Mouse (Mus musculus) forebrain, embryonic 15.5 days (tissue): ENCODE results near the gene Esrrg. TPM values are rescaled to one million over a fixed set of nuclear protein-coding genes. Genes with fewer than 3 reads are reported as not detected.

Experiments used
- ATAC-seq: fragments of 200-750 bp; cut with Nextera tagmentation; replicated peaks from 2 replicates; pipeline ENCODE4 v1.8.0; 2017; ENCODE audit warnings: mild to moderate bottlenecking, moderate TSS enrichment, moderate library complexity
- H3K27ac ChIP-seq: fragments of 300-500 bp; sonication (generic); replicated peaks from 2 replicates; pipeline ENCODE4 v1.5.1; 2015; ENCODE audit warnings: mild to moderate bottlenecking, inconsistent platforms
- H3K27me3 ChIP-seq: fragments of 300-500 bp; sonication (generic); 2 replicates; pipeline ENCODE4 v1.6.1; 2015; ENCODE audit warnings: inconsistent platforms
- H3K36me3 ChIP-seq: fragments of 300-500 bp; sonication (generic); 2 replicates; pipeline ENCODE4 v1.6.1; 2015; ENCODE audit warnings: mild to moderate bottlenecking, inconsistent platforms
- H3K4me1 ChIP-seq: fragments of 300-500 bp; sonication (generic); 2 replicates; pipeline ENCODE4 v1.6.1; 2015; ENCODE audit warnings: inconsistent platforms
- H3K4me2 ChIP-seq: fragments of 300-500 bp; sonication (generic); replicated peaks from 2 replicates; pipeline ENCODE4 v1.6.1; 2015; ENCODE audit warnings: mild to moderate bottlenecking, inconsistent platforms
- H3K4me3 ChIP-seq: fragments of 300-500 bp; sonication (generic); 2 replicates; pipeline ENCODE4 v1.5.1; 2015; ENCODE audit warnings: mild to moderate bottlenecking, inconsistent platforms
- H3K9ac ChIP-seq: fragments of 300-500 bp; sonication (generic); replicated peaks from 2 replicates; pipeline ENCODE4 v1.6.1; 2015; ENCODE audit warnings: mild to moderate bottlenecking, inconsistent platforms
- H3K9me3 ChIP-seq: fragments of 300-500 bp; sonication (generic); 2 replicates; pipeline ENCODE4 v1.6.1; 2016; ENCODE audit warnings: inconsistent platforms
- WGBS: fragments of 180-500 bp; shearing (Covaris S2); methylation state at CpG from one replicate; pipeline ENCODE4 v1.1.7; 2015; ENCODE audit warnings: mixed read lengths; 5-methylcytosine and 5-hydroxymethylcytosine counted together
- polyA plus RNA-seq: library from polyadenylated mRNA; unstranded; fragments of >200 nt; fragmentation: Nextera tagmentation; extraction: Ambion mirVana; gene quantifications from 2 replicates; pipeline ENCODE4 v1.2.1, GENCODE M21; 2015

Esrrg gene
- polyA plus RNA-seq, 1 experiment from 2014 or later = 9.9 TPM

DNA sequence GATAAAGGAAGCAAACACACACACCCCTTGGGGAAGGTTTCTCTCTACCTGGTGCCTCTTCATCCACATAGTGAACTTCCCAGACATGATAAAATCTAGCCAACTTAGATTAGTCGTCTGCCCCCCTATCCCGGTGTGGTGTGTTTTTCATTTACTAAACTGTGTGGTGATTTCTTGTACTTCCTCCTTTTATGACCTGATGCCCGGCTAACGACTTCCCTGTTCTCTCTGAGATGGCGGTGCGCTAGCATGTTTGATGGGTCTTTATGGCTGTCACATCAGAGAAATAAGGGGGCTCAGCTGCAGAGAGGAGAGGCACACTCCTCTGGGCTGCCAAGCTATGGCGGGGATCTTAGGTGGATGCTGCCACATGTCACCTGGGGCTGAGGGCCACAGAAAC, 259.8 kb downstream of the Esrrg start:
- Histone ChIP-seq H3K9ac (no peak overlapping the region), H3K27me3 (no peaks in the 10 kb centered on the region), H3K27ac (no peak overlapping the region), H3K36me3 (no peaks in the 10 kb centered on the region), H3K4me2 (no peak overlapping the region), H3K4me3 (no peak overlapping the region), H3K9me3 (no peaks in the 10 kb centered on the region), H3K4me1 (no peaks in the 10 kb centered on the region)
- no peak for ATAC-seq
- WGBS = 65% methylated on average over 7 of the region's 7 CpGs

DNA sequence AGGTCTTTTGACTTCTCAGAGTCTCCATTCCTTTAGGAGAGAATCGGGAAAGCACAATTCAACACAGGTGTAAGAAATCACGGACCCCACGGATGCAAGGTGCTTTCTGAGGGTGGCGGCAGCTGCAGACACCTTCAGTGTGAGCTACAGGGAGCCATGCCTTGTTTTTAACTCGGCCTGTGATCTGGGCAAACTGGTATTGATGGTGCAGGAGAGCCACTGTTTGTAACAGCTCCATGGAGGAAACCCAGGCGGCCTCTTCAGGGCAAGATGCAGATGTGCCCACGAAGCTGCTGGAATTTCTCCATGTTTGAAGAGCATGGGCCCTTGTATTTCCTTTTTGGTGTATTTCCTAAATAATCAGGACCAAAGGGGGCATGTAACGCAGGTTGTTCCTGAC, 263.6 kb downstream of the Esrrg start:
- Histone ChIP-seq H3K27me3 (0 out of 2 replicates have a peak, but pooled peaks cover 3% of the 10 kb centered on the region), H3K9ac (no peak overlapping the region), H3K36me3 (no peaks in the 10 kb centered on the region), H3K4me1 (no peaks in the 10 kb centered on the region), H3K27ac (no peak overlapping the region), H3K4me2 (no peak overlapping the region), H3K4me3 (no peak overlapping the region), H3K9me3 (no peaks in the 10 kb centered on the region)
- ATAC-seq = no peak
- WGBS = 65% methylated on average over 8 of the region's 8 CpGs

DNA sequence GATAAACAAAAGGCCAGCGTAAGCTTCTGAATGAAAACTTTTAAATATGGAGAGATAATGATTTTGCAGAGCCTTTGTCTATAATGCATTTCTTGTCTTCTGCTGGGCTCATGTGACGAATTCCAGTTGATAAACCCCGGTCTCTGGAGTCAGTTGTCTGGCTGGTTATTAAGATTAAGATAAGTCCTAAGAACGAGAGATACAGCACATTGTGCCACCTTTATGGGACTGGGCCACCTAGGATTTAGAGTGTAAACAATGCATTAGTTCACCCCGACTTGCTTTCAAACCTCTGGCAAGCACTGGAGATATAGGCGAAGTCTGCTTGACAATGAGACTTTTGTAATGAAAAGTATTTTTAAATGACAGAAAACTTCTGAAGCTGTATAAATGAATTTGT, 264.2 kb downstream of the Esrrg start:
- H3K36me3 ChIP-seq = no peaks in the 10 kb centered on the region
- no peak for ATAC-seq
- no peaks in the 10 kb centered on the region for H3K9me3 ChIP-seq
- 54% methylated on average over 6 of the region's 6 CpGs for WGBS
- no peak overlapping the region for H3K27ac ChIP-seq
- H3K9ac ChIP-seq = no peak overlapping the region
- H3K27me3 ChIP-seq = 0 out of 2 replicates have a peak, but pooled peaks cover 3% of the 10 kb centered on the region
- no peak overlapping the region for H3K4me2 ChIP-seq
- no peaks in the 10 kb centered on the region for H3K4me1 ChIP-seq
- no peak overlapping the region for H3K4me3 ChIP-seq

DNA sequence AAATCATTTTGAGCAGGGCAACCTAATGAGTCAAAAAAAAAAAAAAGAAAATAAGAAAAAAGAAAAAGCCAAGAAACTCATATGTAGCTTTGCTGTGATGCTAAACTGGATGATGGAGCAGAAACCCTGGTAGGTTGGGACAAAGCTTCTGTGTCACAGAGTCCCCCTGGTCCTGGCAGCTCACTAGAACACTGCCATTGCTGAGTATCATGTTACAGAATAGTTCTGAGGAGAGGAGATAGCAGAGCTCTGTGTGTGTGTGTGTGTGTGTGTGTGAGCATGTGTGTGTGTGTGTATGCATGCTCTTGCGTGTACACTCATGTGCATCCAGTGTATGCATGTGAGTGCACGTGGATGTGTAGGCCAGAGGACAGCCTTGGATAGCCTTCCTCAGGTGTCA, 265.2 kb downstream of the Esrrg start:
- Histone ChIP-seq H3K27ac (no peak overlapping the region), H3K27me3 (0 out of 2 replicates have a peak, but pooled peaks cover 3% of the 10 kb centered on the region), H3K4me2 (no peak overlapping the region), H3K9me3 (no peaks in the 10 kb centered on the region), H3K36me3 (no peaks in the 10 kb centered on the region), H3K4me3 (no peak overlapping the region), H3K4me1 (no peaks in the 10 kb centered on the region), H3K9ac (no peak overlapping the region)
- WGBS = 96% methylated on average over 2 of the region's 2 CpGs
- no peak for ATAC-seq

DNA sequence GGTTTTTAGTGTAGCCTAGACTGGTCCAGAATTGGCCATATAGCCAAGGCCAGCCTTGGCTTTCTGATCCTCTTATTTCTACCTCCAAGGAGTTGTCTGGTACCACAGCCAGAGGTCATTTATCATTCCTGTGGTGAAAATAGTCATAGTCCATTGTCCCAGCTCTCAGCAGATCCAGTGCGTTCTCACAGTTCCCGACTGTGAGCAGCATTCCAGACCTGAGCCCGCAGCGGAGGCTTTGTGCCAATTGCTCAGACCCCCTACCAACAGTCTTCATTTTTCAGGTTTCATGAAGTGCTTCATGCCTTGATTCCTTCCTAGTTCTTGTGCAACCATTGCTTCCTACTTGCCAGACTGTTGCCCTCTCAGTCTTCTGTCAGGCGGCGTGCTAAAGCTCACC, 278.7 kb downstream of the Esrrg start:
- no peak overlapping the region for H3K4me2 ChIP-seq
- 91% methylated on average over 6 of the region's 6 CpGs for WGBS
- ATAC-seq = no peak
- no peak overlapping the region for H3K9ac ChIP-seq
- no peaks in the 10 kb centered on the region for H3K36me3 ChIP-seq
- no peak overlapping the region for H3K27ac ChIP-seq
- no peaks in the 10 kb centered on the region; the same call in 1 of the 2 replicates for H3K27me3 ChIP-seq
- no peaks in the 10 kb centered on the region for H3K4me1 ChIP-seq
- H3K4me3 ChIP-seq = no peak overlapping the region
- no peaks in the 10 kb centered on the region for H3K9me3 ChIP-seq

DNA sequence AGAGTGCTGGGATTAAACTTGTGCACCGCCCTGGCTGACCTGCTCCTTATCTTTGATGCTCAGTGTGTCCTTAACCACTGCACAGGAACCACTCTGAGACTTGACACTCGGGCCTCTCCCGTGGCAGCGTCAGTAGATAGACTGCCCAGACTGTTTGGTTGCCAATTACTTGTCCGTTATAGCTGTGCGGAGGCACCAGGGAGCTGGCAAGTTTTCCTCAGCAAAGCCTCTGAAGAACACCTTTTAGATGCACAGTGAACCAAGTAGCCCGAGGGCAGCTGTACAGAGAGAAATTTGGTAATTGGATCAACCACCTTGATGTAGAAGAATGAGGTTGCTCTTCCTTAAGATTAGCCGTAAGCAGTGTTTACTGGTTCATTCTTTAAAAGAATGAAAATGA, 279.6 kb downstream of the Esrrg start:
- H3K36me3 ChIP-seq = no peaks in the 10 kb centered on the region
- H3K9ac ChIP-seq = no peak overlapping the region
- no peak for ATAC-seq
- WGBS = 32% methylated on average over 8 of the region's 8 CpGs
- H3K27ac ChIP-seq = no peak overlapping the region
- no peaks in the 10 kb centered on the region for H3K4me1 ChIP-seq
- no peak overlapping the region for H3K4me2 ChIP-seq
- H3K27me3 ChIP-seq = no peaks in the 10 kb centered on the region; the same call in 1 of the 2 replicates
- no peaks in the 10 kb centered on the region for H3K9me3 ChIP-seq
- no peak overlapping the region for H3K4me3 ChIP-seq

DNA sequence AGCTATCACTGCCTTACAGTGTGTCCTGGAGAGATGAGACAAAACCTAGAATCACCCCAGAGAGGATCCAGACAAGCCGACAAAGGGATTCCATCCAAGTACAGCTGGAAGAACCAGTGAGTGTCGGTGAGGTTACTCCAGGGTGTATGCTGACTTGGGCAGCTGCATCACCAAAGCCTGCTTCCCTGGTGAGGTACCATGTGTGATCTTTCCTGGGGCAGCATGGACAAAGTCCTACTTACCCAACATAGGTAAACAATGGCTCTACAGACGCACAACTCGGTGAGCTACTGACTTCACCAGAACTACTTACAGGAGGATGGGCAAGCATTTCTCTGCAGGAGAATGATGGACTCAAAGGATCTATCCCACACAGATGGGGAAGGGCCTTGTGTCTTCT, 280.5 kb downstream of the Esrrg start:
- 91% methylated on average over 4 of the region's 4 CpGs for WGBS
- Histone ChIP-seq H3K27ac (no peak overlapping the region), H3K27me3 (no peaks in the 10 kb centered on the region; the same call in 1 of the 2 replicates), H3K4me1 (no peaks in the 10 kb centered on the region), H3K36me3 (no peaks in the 10 kb centered on the region), H3K9me3 (no peaks in the 10 kb centered on the region), H3K9ac (no peak overlapping the region), H3K4me2 (no peak overlapping the region), H3K4me3 (no peak overlapping the region)
- no peak for ATAC-seq

DNA sequence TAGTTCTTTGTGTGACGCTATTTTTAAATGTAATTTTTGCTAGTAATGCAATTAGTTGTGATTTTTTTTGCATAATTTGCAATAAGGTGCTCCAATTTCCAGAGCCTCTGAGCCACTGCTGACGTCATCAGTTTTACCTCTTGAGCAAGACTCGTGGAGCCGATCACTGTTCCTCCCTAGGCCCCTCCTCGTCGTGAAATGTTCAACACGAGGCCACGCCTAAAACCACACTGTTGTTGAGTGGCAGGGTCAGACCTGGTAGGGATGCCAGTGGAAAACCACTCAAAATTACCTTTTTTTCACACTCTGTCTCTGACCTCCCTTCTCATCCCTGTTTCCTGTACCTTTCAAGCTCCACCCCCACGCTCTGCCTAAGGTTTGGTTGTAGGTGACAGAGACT, 282.7 kb downstream of the Esrrg start:
- Histone ChIP-seq H3K27me3 (no peaks in the 10 kb centered on the region; the same call in 1 of the 2 replicates), H3K4me2 (no peak overlapping the region), H3K9me3 (no peaks in the 10 kb centered on the region), H3K27ac (no peak overlapping the region), H3K9ac (no peak overlapping the region), H3K4me3 (no peak overlapping the region), H3K36me3 (no peaks in the 10 kb centered on the region), H3K4me1 (no peaks in the 10 kb centered on the region)
- no peak for ATAC-seq
- WGBS = 82% methylated on average over 9 of the region's 9 CpGs

DNA sequence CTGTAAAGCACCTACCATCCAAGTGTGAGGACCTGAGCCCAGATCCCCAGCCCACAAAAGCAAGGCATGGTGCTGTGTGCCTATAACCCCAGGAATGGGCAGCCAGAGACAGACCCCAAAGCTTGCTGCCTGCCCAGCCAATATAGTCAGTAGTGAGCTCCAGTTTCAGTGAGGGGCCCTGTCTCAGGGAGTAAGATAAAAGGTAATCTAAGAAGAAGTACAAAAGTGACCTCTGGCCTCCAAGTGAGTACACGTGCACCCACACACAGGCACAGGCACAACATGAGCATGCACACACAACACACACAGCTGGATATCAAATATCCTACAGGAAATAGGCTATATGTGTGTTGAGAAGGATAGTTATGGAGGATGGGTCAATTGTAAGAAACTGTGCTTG, 286.9 kb downstream of the Esrrg start:
- Histone ChIP-seq H3K4me1 (no peaks in the 10 kb centered on the region), H3K4me2 (no peak overlapping the region), H3K9ac (no peak overlapping the region), H3K9me3 (no peaks in the 10 kb centered on the region), H3K27ac (no peak overlapping the region), H3K36me3 (no peaks in the 10 kb centered on the region), H3K27me3 (no peaks in the 10 kb centered on the region), H3K4me3 (no peak overlapping the region)
- no peak for ATAC-seq
- WGBS = 81% methylated on average over 1 of the region's 1 CpGs

DNA sequence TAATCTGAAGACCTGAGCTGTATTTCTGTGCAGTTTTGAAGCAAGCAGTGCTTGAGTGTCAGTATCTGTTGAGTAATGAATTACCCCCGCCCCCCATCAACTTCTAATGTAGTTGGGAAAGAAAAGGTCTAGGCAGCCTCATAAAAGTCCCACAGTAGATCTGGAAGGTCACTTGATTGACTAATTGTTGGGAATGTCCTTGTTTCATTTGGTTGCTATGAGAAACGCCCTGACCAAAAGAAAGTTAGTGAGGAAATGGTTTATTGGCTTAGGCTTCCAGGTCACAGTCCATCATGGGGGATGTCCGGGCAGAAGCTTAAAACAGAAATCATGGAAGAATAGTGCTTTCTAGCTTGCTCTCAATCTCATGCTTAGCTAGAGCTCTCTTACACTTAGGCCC, 287.7 kb downstream of the Esrrg start:
- H3K9ac ChIP-seq = no peak overlapping the region
- no peaks in the 10 kb centered on the region for H3K27me3 ChIP-seq
- no peak overlapping the region for H3K27ac ChIP-seq
- 83% methylated on average over 3 of the region's 3 CpGs for WGBS
- H3K4me1 ChIP-seq = no peaks in the 10 kb centered on the region
- no peaks in the 10 kb centered on the region for H3K9me3 ChIP-seq
- ATAC-seq = no peak
- no peak overlapping the region for H3K4me2 ChIP-seq
- no peaks in the 10 kb centered on the region for H3K36me3 ChIP-seq
- H3K4me3 ChIP-seq = no peak overlapping the region

DNA sequence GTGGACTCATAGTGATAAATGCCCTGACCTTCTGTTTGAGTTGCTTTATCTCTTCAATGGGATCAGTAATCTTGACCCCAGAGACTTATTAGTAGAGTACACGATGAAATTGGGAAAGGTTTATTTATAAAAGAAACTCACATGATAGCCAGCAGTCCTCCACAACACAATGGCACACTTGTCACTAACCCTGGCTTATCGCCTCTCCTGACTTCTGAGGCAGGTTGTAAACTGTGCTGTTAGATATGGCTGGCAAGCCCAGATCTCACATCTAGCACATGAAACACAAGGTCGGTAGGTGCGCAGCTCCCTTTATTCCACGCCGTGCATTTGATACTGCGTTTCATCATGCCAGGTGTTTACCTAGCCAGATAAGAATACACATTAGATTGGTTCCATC, 288.3 kb downstream of the Esrrg start:
- H3K27me3 ChIP-seq = no peaks in the 10 kb centered on the region
- no peak overlapping the region for H3K9ac ChIP-seq
- no peak for ATAC-seq
- H3K27ac ChIP-seq = no peak overlapping the region
- H3K4me2 ChIP-seq = no peak overlapping the region
- no peaks in the 10 kb centered on the region for H3K4me1 ChIP-seq
- no peaks in the 10 kb centered on the region for H3K9me3 ChIP-seq
- H3K4me3 ChIP-seq = no peak overlapping the region
- no peaks in the 10 kb centered on the region for H3K36me3 ChIP-seq
- WGBS = 95% methylated on average over 7 of the region's 7 CpGs

DNA sequence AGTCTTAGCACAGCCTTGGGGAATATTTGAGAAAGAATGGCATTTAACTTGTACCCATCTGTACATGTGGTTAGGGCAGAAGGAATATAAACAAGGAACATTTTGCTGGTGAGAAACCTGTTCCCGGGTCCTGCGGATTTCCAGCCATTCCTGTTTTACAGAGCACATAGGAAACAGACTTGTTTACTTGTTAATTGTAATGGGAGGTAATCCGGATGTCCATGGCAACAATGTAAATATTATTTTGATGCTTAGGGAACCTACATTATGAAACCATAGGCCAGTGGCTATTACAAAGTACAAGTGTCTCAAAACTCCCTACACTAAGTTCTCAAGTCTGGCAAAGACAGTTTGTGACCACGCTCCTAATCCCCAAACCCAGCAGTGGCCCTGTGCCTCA, 290.9 kb downstream of the Esrrg start:
- WGBS = 71% methylated on average over 4 of the region's 4 CpGs
- no peak for ATAC-seq

DNA sequence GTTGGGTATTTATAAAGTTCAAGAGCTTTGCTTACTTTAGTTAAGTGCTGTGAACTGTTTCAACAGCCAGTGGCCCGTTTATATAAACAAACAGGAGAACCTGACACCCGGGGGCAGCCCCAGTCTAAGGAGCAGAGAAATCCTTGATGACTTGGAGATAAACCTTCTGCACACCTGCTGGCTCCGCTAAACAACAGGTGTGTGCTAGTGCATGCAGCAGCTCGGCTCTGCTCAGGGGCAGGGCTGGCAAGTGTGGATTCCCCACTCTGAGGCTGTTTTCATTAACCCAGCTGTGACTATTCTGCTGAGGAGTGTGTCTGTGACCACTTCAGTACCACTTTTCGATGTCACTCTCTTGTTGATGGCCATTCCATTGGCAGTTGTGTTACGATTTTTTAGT, 292.2 kb downstream of the Esrrg start:
- Histone ChIP-seq H3K4me2 (no peak overlapping the region), H3K4me1 (no peaks in the 10 kb centered on the region), H3K4me3 (no peak overlapping the region), H3K27me3 (no peaks in the 10 kb centered on the region), H3K9ac (no peak overlapping the region), H3K9me3 (no peaks in the 10 kb centered on the region), H3K36me3 (no peaks in the 10 kb centered on the region), H3K27ac (no peak overlapping the region)
- ATAC-seq = no peak
- WGBS = 77% methylated on average over 6 of the region's 6 CpGs

More for the DNA sequence above, 290.9 kb downstream of the Esrrg start:
- H3K36me3 ChIP-seq = no peaks in the 10 kb centered on the region
- no peaks in the 10 kb centered on the region for H3K4me1 ChIP-seq
- no peak overlapping the region for H3K27ac ChIP-seq
- no peaks in the 10 kb centered on the region for H3K9me3 ChIP-seq
- no peak overlapping the region for H3K9ac ChIP-seq
- H3K4me3 ChIP-seq = no peak overlapping the region
- H3K27me3 ChIP-seq = no peaks in the 10 kb centered on the region
- no peak overlapping the region for H3K4me2 ChIP-seq
